Mouse (Mus musculus): Measurements from ENCODE around the gene Olfr747.
"Not testable (repeated sequence)": the region's sequence is repeated elsewhere in the genome, so short reads cannot be mapped to it uniquely, and the experiment has no call there.

Olfr747 gene

GRCm38 (mm10) chr14:50693106-50693505, at the start of gene Olfr747:
Gene Olfr747 (minus strand): TSS chr14:50693206.
- DNase-seq (ENCODE audit: low spot score in 2 of 2): no peak

GRCm38 (mm10) chr14:50741584-50741983, 48.6 kb upstream of the Olfr747 start:
- no peak for DNase-seq (ENCODE audit: low spot score in 2 of 2)

GRCm38 (mm10) chr14:50740334-50740733, 47.3 kb upstream of the Olfr747 start:
- no peak for DNase-seq (ENCODE audit: low spot score in 2 of 2)

GRCm38 (mm10) chr14:50722371-50722770, 29.4 kb upstream of the Olfr747 start:
- not testable (repeated sequence) for DNase-seq (ENCODE audit: low spot score in 2 of 2)

- not testable (repeated sequence) for DNase-seq (ENCODE audit: low spot score in 2 of 2)
Observed at GRCm38 (mm10) chr14:50719875-50720274, 26.9 kb upstream of the Olfr747 start.

- no peak for DNase-seq (ENCODE audit: low spot score in 2 of 2)
Observed at GRCm38 (mm10) chr14:50707073-50707472, 14.1 kb upstream of the Olfr747 start, which contains the start of gene Olfr748. Gene Olfr748 (plus strand): TSS chr14:50707373.

- DNase-seq (ENCODE audit: low spot score in 2 of 2): no peak
Observed at GRCm38 (mm10) chr14:50646783-50647182, 46.2 kb downstream of the Olfr747 start, which contains the start of gene Olfr746. Gene Olfr746 (plus strand): TSS chr14:50647083.

- no peak for DNase-seq (ENCODE audit: low spot score in 2 of 2)
Observed at GRCm38 (mm10) chr14:50639088-50639487, 53.9 kb downstream of the Olfr747 start, which contains the start of gene Olfr745. Gene Olfr745 (plus strand): TSS chr14:50639388.

Data from right cerebral cortex, postnatal 10 days (tissue).